Mouse (Mus musculus) embryonic fibroblast, embryonic 13.5 days (primary cell): ENCODE results near the gene Arhgef7.

ENCODE experiments used
- CTCF ChIP-seq: IDR thresholded peaks from 2 replicates; pipeline ENCODE4 v1.5.1; 2011; ENCODE audit warnings: mild to moderate bottlenecking, control low read depth, low read length, moderate library complexity, borderline replicate concordance; ENCODE audit not compliant: insufficient read depth
- POLR2A ChIP-seq: IDR thresholded peaks from 2 replicates; pipeline ENCODE4 v1.6.1; 2011; ENCODE audit warnings: low read depth, mild to moderate bottlenecking, control low read depth, low read length, moderate library complexity

DNA sequence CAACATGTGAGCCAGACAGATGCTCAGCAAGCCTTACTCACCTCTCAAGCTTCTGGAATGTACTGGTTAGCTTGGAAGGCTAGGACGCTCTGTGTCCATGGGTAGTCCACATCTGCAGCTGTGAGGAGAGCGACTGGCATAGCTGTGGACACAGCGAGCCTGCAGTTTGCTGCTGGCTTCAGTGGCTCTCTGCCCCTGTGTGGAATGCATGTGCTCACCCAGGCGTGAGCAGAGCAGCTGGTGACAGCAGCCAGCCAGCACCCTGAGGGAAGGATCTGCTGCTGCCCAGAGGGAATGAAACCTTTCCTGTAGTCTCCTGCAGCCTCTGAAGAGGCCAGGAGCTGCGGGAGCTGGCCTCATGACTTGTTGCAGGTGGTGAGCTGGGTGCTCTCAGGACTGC is 93.0 kb downstream of the Arhgef7 start:
- TF ChIP-seq POLR2A (no peak), CTCF (no peak)
